Mouse (Mus musculus) limb, embryonic 15.5 days (tissue): ENCODE results near the gene Vps39. TPM values are rescaled to one million over a fixed set of nuclear protein-coding genes. Genes with fewer than 3 reads are reported as not detected.

Experiments
- ATAC-seq: fragments of 200-750 bp; cut with Nextera tagmentation; 2 replicates; pipeline ENCODE4 v1.8.0; 2017; ENCODE audit warnings: low read depth, moderate TSS enrichment; ENCODE audit not compliant: insufficient number of reproducible peaks, low FRiP score, low TSS enrichment
- H3K27ac ChIP-seq: fragments of 300-500 bp; sonication (generic); 2 replicates; pipeline ENCODE4 v1.5.1; 2015; ENCODE audit warnings: moderate library complexity, mild to moderate bottlenecking, inconsistent platforms
- H3K27me3 ChIP-seq: fragments of 300-500 bp; sonication (generic); 2 replicates; pipeline ENCODE4 v1.6.1; 2015; ENCODE audit warnings: inconsistent platforms
- H3K36me3 ChIP-seq: fragments of 300-500 bp; sonication (generic); 2 replicates; pipeline ENCODE4 v1.6.1; 2015; ENCODE audit warnings: inconsistent platforms
- H3K4me1 ChIP-seq: fragments of 300-500 bp; sonication (generic); 2 replicates; pipeline ENCODE4 v1.6.1; 2015; ENCODE audit warnings: inconsistent platforms
- H3K4me2 ChIP-seq: fragments of 300-500 bp; sonication (generic); 2 replicates; pipeline ENCODE4 v1.6.1; 2015; ENCODE audit warnings: mild to moderate bottlenecking, inconsistent platforms
- H3K4me3 ChIP-seq: fragments of 300-500 bp; sonication (generic); 2 replicates; pipeline ENCODE4 v1.5.1; 2015; ENCODE audit warnings: mild to moderate bottlenecking, inconsistent platforms
- H3K9ac ChIP-seq: fragments of 300-500 bp; sonication (generic); 2 replicates; pipeline ENCODE4 v1.6.1; 2015; ENCODE audit warnings: inconsistent platforms
- H3K9me3 ChIP-seq: fragments of 300-500 bp; sonication (generic); 2 replicates; pipeline ENCODE4 v1.6.1; 2016; ENCODE audit warnings: inconsistent platforms
- WGBS: fragments of 180-500 bp; shearing (Covaris S2); methylation state at CpG from one replicate; pipeline ENCODE4 v1.1.7; 2015; 5-methylcytosine and 5-hydroxymethylcytosine counted together
- polyA plus RNA-seq: library from polyadenylated mRNA; unstranded; fragments of >200 nt; fragmentation: Nextera tagmentation; extraction: Ambion mirVana; gene quantifications from 2 replicates; pipeline ENCODE4 v1.2.1, GENCODE M21; 2015

Vps39 gene
- polyA plus RNA-seq, 1 experiment from 2014 or later: 25.0 TPM

- no peak overlapping the region for H3K27ac ChIP-seq
- H3K4me2 ChIP-seq: no peak overlapping the region
- no peaks in the 10 kb centered on the region for H3K27me3 ChIP-seq
- H3K4me3 ChIP-seq: no peak overlapping the region
- H3K4me1 ChIP-seq: no peaks in the 10 kb centered on the region
- H3K9me3 ChIP-seq: no peaks in the 10 kb centered on the region
- no peak for ATAC-seq
- no peak overlapping the region for H3K9ac ChIP-seq
- 81% methylated on average over 8 of the region's 9 CpGs for WGBS
- no peaks in the 10 kb centered on the region for H3K36me3 ChIP-seq
Observed at GRCm38 (mm10) chr2:120291471-120292078, 61.4 kb downstream of the Vps39 start.

- Histone ChIP-seq H3K9ac (no peak within 1 kb of the TSS), H3K4me1 (peaks cover 1% of the 10 kb centered on the region; the same call in 1 of the 2 replicates), H3K4me3 (no peak within 1 kb of the TSS), H3K36me3 (no peaks in the 10 kb centered on the region), H3K4me2 (no peak within 1 kb of the TSS), H3K27me3 (no peaks in the 10 kb centered on the region), H3K9me3 (no peaks in the 10 kb centered on the region), H3K27ac (no peak within 1 kb of the TSS)
- no peak for ATAC-seq
- 66% methylated on average over 5 of the region's 5 CpGs for WGBS
Observed at GRCm38 (mm10) chr2:120288995-120289394, 63.9 kb downstream of the Vps39 start, which contains the start of gene Pla2g4d. Gene Pla2g4d, minus strand, starts transcription at chr2:120289197.

DNA sequence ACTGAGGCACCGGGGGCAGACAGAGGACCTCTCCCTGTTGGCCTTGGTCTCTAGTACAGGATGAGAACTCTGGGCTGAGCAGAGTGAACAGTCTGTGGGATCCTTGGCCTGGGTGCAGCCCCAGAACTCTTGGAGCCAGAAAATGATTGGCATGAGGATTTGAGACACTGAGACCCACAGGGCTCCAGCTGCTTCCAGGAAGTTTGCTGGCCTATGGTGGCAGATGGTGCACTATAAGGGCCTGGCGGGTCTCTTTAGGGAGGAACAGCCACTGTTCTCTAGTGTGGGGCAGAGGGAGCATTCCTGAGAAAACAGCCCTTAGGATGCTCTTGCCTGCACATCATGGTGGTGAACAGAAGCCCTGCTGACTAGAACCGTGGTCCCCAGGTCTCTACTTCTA, 64.5 kb downstream of the Vps39 start:
- 69% methylated on average over 3 of the region's 3 CpGs for WGBS
- H3K4me1 ChIP-seq: peaks cover 7% of the 10 kb centered on the region; the same call in 1 of the 2 replicates
- H3K27ac ChIP-seq: no peak overlapping the region
- no peaks in the 10 kb centered on the region for H3K27me3 ChIP-seq
- no peak overlapping the region for H3K4me3 ChIP-seq
- no peak overlapping the region for H3K9ac ChIP-seq
- ATAC-seq: no peak
- no peak overlapping the region for H3K4me2 ChIP-seq
- H3K36me3 ChIP-seq: no peaks in the 10 kb centered on the region
- H3K9me3 ChIP-seq: no peaks in the 10 kb centered on the region

DNA sequence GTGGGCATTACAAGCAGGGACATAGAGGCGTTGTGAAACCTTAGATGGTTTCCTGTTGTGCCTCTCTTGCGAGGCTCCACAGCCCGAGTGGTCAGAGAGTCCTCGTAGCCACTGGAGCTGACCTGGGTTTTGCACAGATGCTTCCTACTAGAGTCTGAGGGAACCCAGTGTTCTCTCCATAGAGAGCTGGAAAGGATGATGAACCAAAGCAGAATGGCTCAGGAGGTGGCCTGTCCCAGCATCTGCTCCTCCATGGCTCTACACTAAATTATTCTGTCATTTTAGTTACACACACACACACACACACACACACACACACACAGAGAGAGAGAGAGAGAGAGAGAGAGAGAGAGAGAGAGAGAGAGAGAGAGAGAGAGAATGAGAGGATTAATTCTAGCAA, 67.3 kb downstream of the Vps39 start:
- no peaks in the 10 kb centered on the region for H3K27me3 ChIP-seq
- H3K4me1 ChIP-seq: peaks cover 11% of the 10 kb centered on the region; the same call in 1 of the 2 replicates
- H3K9me3 ChIP-seq: no peaks in the 10 kb centered on the region
- ATAC-seq: no peak
- H3K36me3 ChIP-seq: no peaks in the 10 kb centered on the region
- H3K27ac ChIP-seq: no peak overlapping the region
- H3K9ac ChIP-seq: no peak overlapping the region
- H3K4me2 ChIP-seq: no peak overlapping the region
- no peak overlapping the region for H3K4me3 ChIP-seq
- WGBS: 70% methylated on average over 4 of the region's 4 CpGs

- no peaks in the 10 kb centered on the region for H3K9me3 ChIP-seq
- peaks cover 11% of the 10 kb centered on the region; the same call in 1 of the 2 replicates for H3K4me1 ChIP-seq
- H3K9ac ChIP-seq: no peak overlapping the region
- H3K27me3 ChIP-seq: no peaks in the 10 kb centered on the region
- no peak overlapping the region for H3K27ac ChIP-seq
- H3K36me3 ChIP-seq: no peaks in the 10 kb centered on the region
- no peak for ATAC-seq
- H3K4me2 ChIP-seq: no peak overlapping the region
- no peak overlapping the region for H3K4me3 ChIP-seq
Observed at GRCm38 (mm10) chr2:120284705-120285104, 68.2 kb downstream of the Vps39 start.

- H3K9me3 ChIP-seq: no peaks in the 10 kb centered on the region
- ATAC-seq: no peak
- H3K27me3 ChIP-seq: no peaks in the 10 kb centered on the region
- WGBS: 79% methylated on average over 5 of the region's 5 CpGs
- H3K9ac ChIP-seq: no peak overlapping the region
- H3K4me3 ChIP-seq: no peak overlapping the region
- H3K4me1 ChIP-seq: peaks cover 11% of the 10 kb centered on the region; the same call in 1 of the 2 replicates
- no peak overlapping the region for H3K4me2 ChIP-seq
- no peak overlapping the region for H3K27ac ChIP-seq
- no peaks in the 10 kb centered on the region for H3K36me3 ChIP-seq
Observed at GRCm38 (mm10) chr2:120284094-120284493, 68.8 kb downstream of the Vps39 start.

GRCm38 (mm10) chr2:120283550-120283949, 69.4 kb downstream of the Vps39 start:
- Histone ChIP-seq H3K27ac (peak overlapping the region; percentile 47), H3K27me3 (no peaks in the 10 kb centered on the region), H3K9me3 (no peaks in the 10 kb centered on the region), H3K4me1 (peaks cover 11% of the 10 kb centered on the region; the same call in 1 of the 2 replicates), H3K9ac (no peak overlapping the region), H3K4me2 (no peak overlapping the region), H3K36me3 (no peaks in the 10 kb centered on the region), H3K4me3 (no peak overlapping the region)
- ATAC-seq: no peak
- WGBS: 31% methylated on average over 6 of the region's 6 CpGs

- Histone ChIP-seq H3K4me3 (no peak overlapping the region), H3K9me3 (no peaks in the 10 kb centered on the region), H3K27me3 (no peaks in the 10 kb centered on the region), H3K9ac (no peak overlapping the region), H3K4me2 (no peak overlapping the region), H3K4me1 (peaks cover 11% of the 10 kb centered on the region; the same call in 1 of the 2 replicates), H3K36me3 (no peaks in the 10 kb centered on the region), H3K27ac (no peak overlapping the region)
- 55% methylated on average over 3 of the region's 3 CpGs for WGBS
- no peak for ATAC-seq
Observed at GRCm38 (mm10) chr2:120281221-120281620, 71.7 kb downstream of the Vps39 start.

- Histone ChIP-seq H3K27ac (no peak overlapping the region), H3K27me3 (no peaks in the 10 kb centered on the region), H3K9ac (no peak overlapping the region), H3K4me2 (no peak overlapping the region), H3K9me3 (no peaks in the 10 kb centered on the region), H3K36me3 (no peaks in the 10 kb centered on the region), H3K4me3 (no peak overlapping the region), H3K4me1 (peaks cover 11% of the 10 kb centered on the region; the same call in 1 of the 2 replicates)
- WGBS: 17% methylated on average over 8 of the region's 8 CpGs
- ATAC-seq: no peak
Observed at GRCm38 (mm10) chr2:120279961-120280360, 73.0 kb downstream of the Vps39 start.

DNA sequence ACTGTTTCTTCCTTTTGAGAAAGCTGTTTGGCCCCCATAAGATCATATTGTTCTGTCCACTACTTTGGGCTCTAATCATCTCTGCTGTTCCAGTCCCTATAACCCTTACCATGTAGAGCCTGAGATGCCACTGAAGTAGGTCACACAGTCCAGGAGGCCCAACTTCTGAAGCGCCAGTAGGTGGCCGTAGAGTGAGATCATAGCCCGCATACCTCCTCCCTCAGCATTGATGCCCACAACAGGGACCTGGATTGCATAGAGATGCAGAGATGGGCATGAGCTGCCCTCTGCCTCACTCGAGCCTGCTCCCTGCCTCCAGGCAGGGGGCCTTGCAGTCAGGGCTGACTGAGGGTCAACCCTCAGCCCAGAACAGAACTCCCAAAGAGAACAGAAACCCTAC, 76.0 kb downstream of the Vps39 start:
- Histone ChIP-seq H3K4me1 (no peaks in the 10 kb centered on the region), H3K4me3 (no peak overlapping the region), H3K36me3 (no peaks in the 10 kb centered on the region), H3K27me3 (no peaks in the 10 kb centered on the region), H3K27ac (no peak overlapping the region), H3K9ac (no peak overlapping the region), H3K4me2 (no peak overlapping the region), H3K9me3 (no peaks in the 10 kb centered on the region)
- ATAC-seq: no peak
- WGBS: 76% methylated on average over 4 of the region's 4 CpGs

- 3% methylated on average over 9 of the region's 9 CpGs for WGBS
- no peaks in the 10 kb centered on the region for H3K9me3 ChIP-seq
- H3K4me1 ChIP-seq: peaks cover 7% of the 10 kb centered on the region
- H3K27ac ChIP-seq: no peak overlapping the region
- 0 out of 2 replicates have a peak overlapping the region, but pooled peaks have one; percentile 15 for H3K4me2 ChIP-seq
- H3K36me3 ChIP-seq: no peaks in the 10 kb centered on the region
- H3K27me3 ChIP-seq: no peaks in the 10 kb centered on the region
- no peak overlapping the region for H3K4me3 ChIP-seq
- no peak overlapping the region for H3K9ac ChIP-seq
- ATAC-seq: 0 out of 2 replicates have a peak, but pooled peaks have one; percentile 30
Observed at GRCm38 (mm10) chr2:120268635-120269034, 84.3 kb downstream of the Vps39 start.
